Mouse (Mus musculus) olfactory bulb, adult 2 months (tissue): ENCODE measurements around the gene Per2. TPM values are rescaled to one million over a fixed set of nuclear protein-coding genes. Genes with fewer than 3 reads are reported as not detected.

Experiments
- H3K27ac ChIP-seq: fragments of 200-500 bp; 2 replicates; pipeline ENCODE4 v1.5.1; 2012; ENCODE audit warnings: low read depth, low read length; ENCODE audit not compliant: insufficient read depth
- H3K4me1 ChIP-seq: fragments of 200-500 bp; 2 replicates; pipeline ENCODE4 v1.6.1; 2012; ENCODE audit warnings: low read length; ENCODE audit not compliant: control insufficient read depth, insufficient read depth
- H3K4me3 ChIP-seq: fragments of 200-500 bp; 2 replicates; pipeline ENCODE4 v1.5.1; 2012; ENCODE audit warnings: mild to moderate bottlenecking, low read depth, low read length, moderate library complexity; ENCODE audit not compliant: insufficient read depth
- CTCF ChIP-seq: fragments of 200-500 bp; IDR thresholded peaks from 2 replicates; pipeline ENCODE4 v1.5.1; 2012; ENCODE audit warnings: low read depth, mild to moderate bottlenecking, low read length, moderate library complexity; ENCODE audit not compliant: insufficient read depth
- POLR2A ChIP-seq: fragments of 200-500 bp; IDR thresholded peaks from 2 replicates; pipeline ENCODE4 v1.6.1; 2012; ENCODE audit warnings: mild to moderate bottlenecking, low read depth, low read length, moderate library complexity; ENCODE audit not compliant: insufficient read depth
- WGBS: fragments of 180-500 bp; shearing (Covaris S2); methylation state at CpG from one replicate; pipeline ENCODE4 v1.1.7; 2018; 5-methylcytosine and 5-hydroxymethylcytosine counted together
- polyA plus RNA-seq: library from polyadenylated mRNA; stranded (reverse); fragments of >200 nt; gene quantifications from 2 replicates; pipeline ENCODE4 v1.2.4, GENCODE M21; 2012; ENCODE audit warnings: low replicate concordance; ENCODE audit not compliant: missing spikeins, insufficient read depth, insufficient read length

The Per2 gene
- polyA plus RNA-seq, 1 experiment = not detected

DNA sequence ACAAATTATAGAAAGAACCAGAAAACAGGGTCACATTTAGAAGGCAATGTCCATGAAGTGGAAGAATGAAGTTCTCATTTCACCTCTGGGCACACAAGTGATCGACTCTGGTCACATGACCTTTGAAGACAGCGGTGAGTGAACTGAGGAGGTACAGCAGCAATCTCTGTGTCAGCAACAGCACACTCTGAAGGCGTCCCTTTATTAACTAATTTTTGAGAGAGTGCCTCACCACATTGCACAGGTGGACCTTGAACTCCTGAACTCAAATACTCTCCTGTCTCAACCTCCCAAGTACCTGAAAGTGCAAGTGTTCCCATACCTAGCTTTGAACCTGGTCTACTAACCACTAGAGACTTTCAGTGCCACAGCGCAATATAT is 78.0 kb downstream of the Per2 start:
- 95% methylated on average over 4 of the region's 4 CpGs for WGBS
- Histone ChIP-seq H3K27ac (no peak overlapping the region), H3K4me3 (no peak overlapping the region), H3K4me1 (peaks cover 4% of the 10 kb centered on the region)
- TF ChIP-seq CTCF = no peak

DNA sequence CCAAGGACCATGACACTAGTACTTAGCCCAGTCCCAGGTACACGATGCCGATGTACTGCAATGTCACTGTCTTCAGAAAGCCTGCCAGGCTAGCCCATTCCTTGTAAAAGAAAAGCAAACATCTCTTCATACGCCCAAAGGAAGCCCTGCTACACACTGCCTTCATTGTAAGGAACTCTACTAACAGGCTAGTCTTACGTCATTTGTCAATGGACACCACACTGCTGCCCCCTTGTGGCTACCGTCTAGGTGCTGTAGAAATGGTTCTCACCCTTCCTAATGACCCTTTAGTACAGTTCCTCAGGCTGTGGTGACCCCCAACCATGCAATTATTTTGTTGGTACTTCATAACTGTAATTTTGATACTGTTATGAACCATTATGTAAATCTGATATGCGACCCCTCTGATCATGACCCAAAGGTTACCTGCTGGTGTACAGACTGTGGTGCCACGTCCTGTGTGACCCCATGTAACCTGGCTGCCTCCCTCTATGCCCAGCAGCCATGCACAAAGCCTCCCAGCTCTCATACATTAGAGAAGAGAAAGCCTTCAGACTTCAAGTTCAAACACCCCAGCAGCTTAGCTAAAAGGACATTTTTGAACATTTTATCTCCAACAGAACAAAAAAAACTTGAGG is 78.6 kb downstream of the Per2 start:
- WGBS = 48% methylated on average over 7 of the region's 7 CpGs
- Histone ChIP-seq H3K4me1 (peaks cover 4% of the 10 kb centered on the region), H3K4me3 (no peak overlapping the region), H3K27ac (no peak overlapping the region)
- TF ChIP-seq CTCF (no peak), POLR2A (no peak)

DNA sequence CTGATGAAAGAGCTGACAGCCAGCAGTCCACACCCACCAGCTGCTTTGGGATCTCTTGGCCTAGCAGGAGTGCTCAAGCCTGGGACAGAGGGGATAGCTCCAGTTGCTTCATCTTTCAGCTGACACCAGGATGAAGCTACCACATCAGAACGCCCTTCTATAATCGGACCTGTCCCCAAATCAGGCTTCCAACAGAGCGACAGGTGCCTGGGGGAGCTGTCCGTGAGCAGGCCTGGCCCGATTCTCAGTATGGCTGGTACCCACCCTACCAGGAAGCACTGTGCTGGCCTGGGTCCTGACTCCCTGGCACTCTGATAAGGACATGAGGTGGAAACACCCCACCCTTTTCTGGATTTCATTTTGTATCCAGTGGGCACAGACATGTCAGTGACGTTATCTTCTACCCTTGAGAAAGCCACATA is 85.7 kb downstream of the Per2 start:
- WGBS = 93% methylated on average over 6 of the region's 6 CpGs
- TF ChIP-seq POLR2A = no peak
- TF ChIP-seq CTCF = no peak
- no peak overlapping the region for H3K27ac ChIP-seq
- no peak overlapping the region for H3K4me3 ChIP-seq
- 0 out of 2 replicates have a peak, but pooled peaks cover 7% of the 10 kb centered on the region for H3K4me1 ChIP-seq

DNA sequence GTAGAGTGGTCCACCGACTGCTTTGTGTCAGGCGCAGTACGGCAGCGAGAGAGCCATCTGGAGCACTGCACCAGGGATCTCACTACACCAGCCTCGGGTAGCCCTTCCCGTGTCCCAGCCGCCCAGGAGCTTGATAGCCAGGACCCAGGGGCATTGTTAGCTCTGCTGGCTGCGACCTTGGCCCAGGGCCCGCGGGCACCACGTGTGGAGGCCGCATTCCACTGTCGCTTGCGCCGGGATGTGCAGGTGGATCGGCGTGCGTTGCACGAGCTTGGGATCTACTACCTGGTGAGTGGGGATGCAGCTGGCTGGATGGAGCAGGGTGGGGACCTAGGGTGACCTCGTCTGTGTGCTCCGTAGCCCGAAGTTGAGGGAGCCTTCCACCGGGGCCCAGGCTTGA is 89.1 kb downstream of the Per2 start:
- Histone ChIP-seq H3K4me3 (no peak overlapping the region), H3K27ac (no peak overlapping the region), H3K4me1 (peaks cover 17% of the 10 kb centered on the region)
- WGBS = 87% methylated on average over 23 of the region's 23 CpGs
- no peak for TF ChIP-seq POLR2A
- no peak for TF ChIP-seq CTCF

DNA sequence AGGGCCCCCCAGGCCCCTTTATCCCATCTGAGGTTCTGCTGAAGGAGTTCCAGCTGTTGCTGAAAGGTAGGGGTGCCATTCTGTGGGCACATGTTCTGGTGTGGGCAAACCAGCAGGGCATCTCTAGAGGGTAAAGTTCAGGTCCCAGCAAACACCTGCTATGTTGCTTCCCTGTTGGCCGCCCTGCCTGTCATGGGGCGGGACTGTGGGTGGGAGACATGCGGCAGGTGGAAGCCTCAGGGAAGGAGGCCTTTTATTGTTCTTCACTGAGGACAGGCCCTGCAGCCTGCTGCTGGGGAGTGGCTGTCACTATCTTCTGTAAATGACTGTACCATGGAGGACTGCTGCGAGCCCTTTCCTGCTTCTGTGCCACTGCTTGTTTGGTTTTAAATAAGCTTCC is 89.7 kb downstream of the Per2 start:
- TF ChIP-seq POLR2A (no peak), CTCF (no peak)
- 62% methylated on average over 4 of the region's 4 CpGs for WGBS
- H3K4me3 ChIP-seq = no peak overlapping the region
- no peak overlapping the region for H3K27ac ChIP-seq
- H3K4me1 ChIP-seq = peaks cover 17% of the 10 kb centered on the region

DNA sequence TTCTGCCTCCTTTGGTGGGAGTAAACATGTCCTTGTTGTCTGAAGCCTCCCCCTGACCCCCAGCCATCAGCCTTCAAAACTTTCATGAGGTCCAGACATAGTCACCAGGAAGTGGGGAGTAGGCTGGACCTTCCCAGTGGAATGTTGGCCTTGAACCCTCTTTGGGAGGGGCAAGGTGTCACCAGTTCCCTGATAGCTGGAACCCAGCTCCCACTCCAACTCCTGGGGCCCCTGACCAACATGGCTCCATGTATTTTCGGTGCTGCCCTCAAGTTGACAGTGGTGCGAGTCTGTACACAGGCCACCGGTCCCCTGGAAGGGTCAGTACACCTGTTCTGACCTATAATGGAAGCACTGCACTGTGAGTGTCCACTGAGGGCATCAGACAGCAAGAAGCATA is 91.8 kb downstream of the Per2 start:
- 94% methylated on average over 3 of the region's 3 CpGs for WGBS
- Histone ChIP-seq H3K4me3 (no peak overlapping the region), H3K4me1 (peaks cover 17% of the 10 kb centered on the region), H3K27ac (no peak overlapping the region)
- TF ChIP-seq POLR2A (no peak), CTCF (no peak)

DNA sequence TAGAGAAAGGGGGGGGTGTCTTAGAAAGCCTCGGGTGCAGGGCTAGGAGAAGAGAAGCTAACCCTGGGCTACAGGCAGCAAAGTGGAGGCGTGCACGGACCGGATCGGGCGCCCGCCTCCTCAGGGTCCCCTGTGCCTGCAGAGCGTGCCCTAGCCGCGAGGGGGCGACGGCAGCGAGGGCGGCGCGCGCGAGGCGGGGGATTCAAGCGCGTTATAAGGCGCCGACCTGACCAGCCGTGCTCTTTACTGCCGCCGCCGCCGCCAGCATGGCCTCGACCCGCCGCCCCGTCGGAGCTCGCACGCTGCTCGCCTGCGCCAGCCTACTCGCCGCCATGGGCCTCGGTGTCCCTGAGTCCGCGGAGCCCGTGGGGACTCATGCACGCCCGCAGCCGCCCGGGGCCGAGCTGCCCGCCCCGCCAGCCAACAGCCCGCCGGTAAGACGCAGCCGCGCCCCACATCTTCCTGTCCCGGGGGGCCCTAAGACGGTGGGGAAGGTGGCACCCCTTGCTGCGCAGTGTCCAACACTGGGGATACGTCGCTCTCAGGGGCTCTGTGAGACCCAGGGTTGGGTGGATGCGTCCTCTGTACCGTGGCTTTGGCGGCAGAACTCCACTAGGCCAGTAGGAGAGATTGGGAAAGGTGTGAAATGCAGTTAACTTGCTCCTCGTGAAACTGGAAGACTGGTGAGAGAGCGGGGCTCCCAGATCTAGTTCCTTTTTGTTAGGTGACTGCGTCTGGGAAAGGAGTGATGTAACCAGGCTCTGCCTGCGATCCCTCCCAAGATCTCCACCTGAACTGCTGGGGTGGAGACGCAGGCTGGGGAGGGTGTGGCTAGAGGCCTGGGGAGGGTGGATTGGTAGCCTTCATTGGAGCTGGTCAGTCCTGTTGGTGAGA is 92.7 kb downstream of the Per2 start, which contains the start of gene Erfe:
TSS of gene Erfe (plus strand) at position 216 of the 894 bp plus-strand sequence.
- no peak within 1 kb of the TSS for H3K27ac ChIP-seq
- TF ChIP-seq POLR2A (no peak), CTCF (peak; percentile 56)
- H3K4me1 ChIP-seq = peaks cover 17% of the 10 kb centered on the region
- H3K4me3 ChIP-seq = peak within 1 kb of the TSS; percentile 35
- 4% methylated on average over 65 of the region's 68 CpGs for WGBS

Other genes starting within 250 kb of the Per2 start
- gene Ube2f, start 209.0 kb downstream of the Per2 start, polyA plus RNA-seq = not detected in 2 replicates
- gene Scly, start 161.0 kb downstream of the Per2 start, polyA plus RNA-seq = not detected in 2 replicates
- not detected in 2 replicates for gene Espnl, start 137.2 kb downstream of the Per2 start, polyA plus RNA-seq
- not detected in 2 replicates for gene Klhl30, start 108.3 kb downstream of the Per2 start, polyA plus RNA-seq
- gene Erfe, start 92.9 kb downstream of the Per2 start, polyA plus RNA-seq = not detected in 2 replicates
- gene Ilkap, start 60.5 kb downstream of the Per2 start, polyA plus RNA-seq = not detected in 2 replicates
- gene Hes6, start 45.3 kb downstream of the Per2 start, polyA plus RNA-seq = not detected in 2 replicates
- gene Traf3ip1, start 35.3 kb upstream of the Per2 start, polyA plus RNA-seq = not detected in 2 replicates
- not detected in 2 replicates for gene Asb1, start 81.2 kb upstream of the Per2 start, polyA plus RNA-seq